In genomic region chr11:60292718-60293117, GRCm38 (mm10) we compare ENCODE assay signal across 8 mouse cellular contexts. TPM values are rescaled to one million over a fixed set of nuclear protein-coding genes. Genes with fewer than 3 reads are reported as not detected.
DNase-seq lines count a peak whose midpoint lies in the region; ATAC-seq and TF ChIP-seq lines count a peak whose summit lies in the region.

No protein-coding gene starts in this region.

- no peaks in the 10 kb centered on the region for H3K36me3 ChIP-seq in intestine, postnatal 0 days (ENCODE audit: control insufficient read depth, insufficient read depth)
- H3K36me3 ChIP-seq in liver, adult 2 months (ENCODE audit: control insufficient read depth, insufficient read depth, low read length), result no peaks in the 10 kb centered on the region

- no peak overlapping the region for H3K4me2 ChIP-seq in intestine, postnatal 0 days (replicated peaks; ENCODE audit: low read depth)

- peak; percentile 25 for DNase-seq in 3134 (ENCODE audit: extremely low read depth, insufficient read length, low spot score)
- DNase-seq in Muller cell, postnatal 12 days (ENCODE audit: inconsistent ontology term), result peak; percentile 80
- peak; percentile 64 to 72 for DNase-seq in cerebellum, postnatal 36 days
- DNase-seq in gastrocnemius, postnatal 25 days, result peak; percentile 51
- peak; percentile 31 for DNase-seq in liver, adult 2 months (ENCODE audit: extremely low read depth, low read depth, low spot score)
- DNase-seq in retina, adult 2 months (ENCODE audit: low read depth, low spot score), result peak; percentile 39

- TF ChIP-seq CTCF in intestine, postnatal 0 days (IDR thresholded peaks at IDR 0.05; ENCODE audit: low read depth), result peak; percentile 88
- TF ChIP-seq CTCF in liver, adult 2 months (IDR thresholded peaks at IDR 0.05; ENCODE audit: low read depth, low read length), result peak; percentile 40; the same call in 1 of the 2 replicates

- no peaks in the 10 kb centered on the region for H3K4me1 ChIP-seq in intestine, postnatal 0 days (replicated peaks; ENCODE audit: control insufficient read depth, insufficient read depth, low read length)
- no peaks in the 10 kb centered on the region for H3K4me1 ChIP-seq in liver, adult 2 months (ENCODE audit: control insufficient read depth, insufficient read depth, low read length)

- no peaks in the 10 kb centered on the region for H3K9me3 ChIP-seq in intestine, postnatal 0 days (ENCODE audit: control insufficient read depth)

- H3K4me3 ChIP-seq in intestine, postnatal 0 days (ENCODE audit: low read depth, low read length), result no peak overlapping the region
- no peak overlapping the region for H3K4me3 ChIP-seq in liver, adult 2 months (ENCODE audit: insufficient read depth, low read depth, low read length)

- 45% methylated on average over 2 of the region's 2 CpGs for WGBS in intestine, postnatal 0 days
- 54% methylated on average over 2 of the region's 2 CpGs for WGBS in liver, adult 2 months

- H3K27ac ChIP-seq in intestine, postnatal 0 days (ENCODE audit: low read depth, low read length), result no peak overlapping the region
- no peak overlapping the region for H3K27ac ChIP-seq in liver, adult 2 months (replicated peaks; ENCODE audit: insufficient read depth, low read depth, low read length)

- no peak for TF ChIP-seq POLR2A in liver, adult 2 months (IDR thresholded peaks at IDR 0.05; ENCODE audit: extremely low read depth, insufficient read depth, low read length)

- 0 out of 2 replicates have a peak, but pooled peaks cover 2% of the 10 kb centered on the region for H3K79me2 ChIP-seq in liver, adult 2 months (ENCODE audit: control insufficient read depth, insufficient read depth, low read length)

- no peaks in the 10 kb centered on the region for H3K27me3 ChIP-seq in intestine, postnatal 0 days (replicated peaks; ENCODE audit: control insufficient read depth, insufficient read depth, low read length)
- H3K27me3 ChIP-seq in liver, adult 2 months (ENCODE audit: control insufficient read depth, insufficient read depth, low read length), result no peaks in the 10 kb centered on the region

- no peak for ATAC-seq in intestine, postnatal 0 days
- no peak for ATAC-seq in megakaryocyte, adult 5-6 weeks (ENCODE audit: poor library complexity, severe bottlenecking)

- no peak overlapping the region for H3K9ac ChIP-seq in intestine, postnatal 0 days (ENCODE audit: low read depth, low read length)
- H3K9ac ChIP-seq in liver, adult 2 months (ENCODE audit: low read depth, low read length), result no peak overlapping the region

RNA-seq across cellular contexts. Expression of gene Tom1l2, which starts 60.0 kb away (rescaled TPM):
- 10 to 100 TPM; 45.8 to 54.3 TPM for total RNA-seq in gastrocnemius, postnatal 25 days (2021)
- 29.6 and 35.1 TPM in 2 replicates for polyA plus RNA-seq in intestine, postnatal 0 days (2015; fragmentation: Nextera tagmentation; extraction: Ambion mirVana)
- 9.6 and 13.5 TPM in 2 replicates for total RNA-seq in liver, adult 2 months (2014; rRNA removed)
- polyA plus RNA-seq in liver, adult 2 months (2012; rRNA removed), result 16.9 and 22.1 TPM in 2 replicates
- total RNA-seq in megakaryocyte, adult 5-6 weeks (2015), result 6.0 and 6.3 TPM in 2 replicates
- 4.3 and 6.1 TPM in 2 replicates for total RNA-seq in megakaryocyte, adult 5-6 weeks (2017)

Comparison
In these comparisons a context has a peak if more than half of its experiments do, and no peak if none do; other contexts are left out.
1. DNase-seq: peak in every context shown above with its lines; median percentile 80 in Muller cell, postnatal 12 days; 68 in cerebellum, postnatal 36 days; 51 in gastrocnemius, postnatal 25 days; 39 in retina, adult 2 months; 31 in liver, adult 2 months; 25 in 3134.